Mouse (Mus musculus) adrenal gland, postnatal 25 days (tissue): Measurements from ENCODE around the gene Nadk. TPM values are rescaled to one million over a fixed set of nuclear protein-coding genes. Genes with fewer than 3 reads are reported as not detected.
"Not testable (repeated sequence)": the region's sequence is repeated elsewhere in the genome, so short reads cannot be mapped to it uniquely, and the experiment has no call there.

Source experiments
- DNase-seq: peaks from one replicate; pipeline ENCODE4 v3.0.0; 2021; ENCODE audit warnings: mixed read lengths
- total RNA-seq: library from RNA; stranded (reverse); gene quantifications from 2 replicates; pipeline ENCODE4 v1.2.3, GENCODE M21; 2021

The Nadk gene
- total RNA-seq, 1 experiment from 2014 or later = 306 TPM

DNA sequence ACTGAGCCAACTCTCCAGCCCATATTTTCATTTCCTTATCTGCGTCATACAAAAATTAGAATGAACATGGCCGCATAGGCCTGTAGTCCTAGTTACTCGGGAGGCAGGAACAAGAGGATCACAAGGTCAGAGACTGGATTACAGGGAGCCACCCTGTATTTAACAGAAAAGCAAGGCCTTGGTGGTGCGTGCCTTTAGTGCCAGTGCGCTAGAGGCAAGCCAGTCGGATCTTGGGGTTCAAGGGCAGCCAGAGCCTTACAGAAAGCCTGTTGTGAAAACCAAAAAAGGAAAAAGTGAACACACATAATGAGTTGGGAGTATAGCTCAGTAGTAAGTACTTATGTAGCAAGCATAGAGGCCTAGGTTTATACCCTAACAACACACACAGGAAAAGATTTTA lies 7.6 kb downstream of the Nadk start:
- no peak for DNase-seq

DNA sequence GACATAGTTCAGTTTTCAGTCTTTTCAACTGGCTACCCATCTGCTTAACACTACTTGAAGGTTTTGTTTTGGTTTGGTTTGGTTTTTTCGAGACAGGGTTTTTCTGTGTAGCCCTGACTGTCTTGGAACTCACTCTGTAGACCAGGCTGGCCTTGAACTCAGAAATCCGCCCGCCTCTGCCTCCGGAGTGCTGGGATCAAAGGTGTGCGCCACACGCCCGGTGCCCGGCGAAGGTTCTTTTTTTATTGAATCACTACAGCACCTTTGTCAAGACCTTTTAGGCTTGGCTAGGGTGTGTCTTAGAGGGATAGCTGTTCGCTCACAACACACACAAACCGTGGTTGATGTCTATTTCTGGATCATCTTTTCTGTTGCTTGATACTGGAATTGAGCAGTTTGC lies 8.1 kb downstream of the Nadk start:
- DNase-seq = not testable (repeated sequence)

DNA sequence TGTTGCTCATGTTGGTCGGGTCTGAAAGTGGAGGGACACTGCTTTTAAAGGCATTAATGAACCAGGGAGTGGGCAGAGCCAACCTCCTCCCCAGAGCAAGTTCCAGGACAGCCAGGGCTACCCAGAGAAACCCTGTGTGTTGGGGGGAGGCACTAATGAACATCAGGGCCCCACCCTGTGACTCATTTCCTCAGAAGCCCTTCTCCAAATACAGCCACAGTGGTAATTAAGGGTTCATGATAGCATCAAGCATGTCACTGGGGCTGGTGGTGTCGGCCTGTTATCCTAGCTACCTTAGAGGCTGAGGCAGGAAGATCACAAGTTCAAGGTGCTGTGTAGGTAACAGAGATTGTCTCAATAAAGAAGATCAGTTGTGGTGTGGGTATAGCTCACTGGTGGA lies 9.3 kb downstream of the Nadk start:
- DNase-seq = no peak

DNA sequence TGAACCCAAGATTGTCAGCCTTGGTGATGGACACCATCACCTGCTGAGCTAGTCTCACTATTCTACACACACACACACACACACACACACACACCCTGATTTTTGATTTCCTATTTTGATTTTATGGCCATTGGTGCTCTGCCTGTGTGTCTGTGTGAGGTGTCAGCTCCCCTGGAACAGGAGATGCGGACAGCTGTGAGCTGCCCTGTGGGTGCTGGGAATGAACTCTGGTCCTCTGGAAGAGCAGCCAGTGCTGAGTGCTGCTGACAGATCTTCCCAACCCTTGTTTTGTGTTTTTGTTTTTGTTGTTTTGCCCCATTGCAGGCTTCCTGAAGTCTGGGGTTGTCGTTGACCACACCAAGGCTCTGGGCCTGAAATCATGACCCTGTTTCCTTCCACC lies 11.0 kb downstream of the Nadk start:
- DNase-seq = no peak

DNA sequence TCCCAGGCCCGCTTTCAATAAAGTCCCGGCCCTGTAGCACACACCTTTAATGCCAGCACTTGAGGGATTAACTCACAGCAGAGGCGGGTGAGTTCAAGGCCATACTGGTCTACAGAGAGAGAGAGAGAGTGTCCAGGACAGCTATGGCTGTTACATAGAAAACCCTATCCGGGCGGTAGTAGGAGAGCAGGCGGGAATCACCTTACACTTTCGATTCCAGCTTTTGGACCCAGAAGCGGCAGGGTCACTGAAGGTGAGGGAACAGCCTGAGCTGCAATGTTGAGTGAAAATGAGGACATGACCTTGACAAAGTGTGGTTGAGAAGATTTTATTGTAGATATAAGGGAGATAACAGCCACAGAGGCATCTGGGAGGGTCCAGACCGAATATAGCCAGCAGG lies 11.7 kb downstream of the Nadk start:
- no peak for DNase-seq

DNA sequence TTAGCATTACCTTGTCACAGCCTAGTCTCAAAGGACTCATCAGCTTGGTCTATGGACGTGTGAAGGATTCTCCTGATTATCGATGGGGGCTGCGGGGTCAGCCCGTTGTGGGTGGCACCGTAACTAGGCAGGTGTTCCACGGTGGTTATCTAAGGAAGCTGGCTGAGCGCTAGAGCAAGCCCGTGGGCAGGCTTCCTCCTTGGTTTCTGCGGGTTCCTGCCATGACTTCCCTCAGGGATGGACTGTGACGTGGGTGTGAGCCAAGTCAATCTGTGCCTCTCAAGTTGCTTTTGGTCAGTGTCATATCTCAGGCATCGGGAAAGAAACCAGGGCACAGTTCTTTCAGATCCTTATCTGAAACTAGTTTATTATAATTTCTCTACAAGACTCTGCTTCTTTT lies 12.8 kb downstream of the Nadk start:
- DNase-seq = no peak

DNA sequence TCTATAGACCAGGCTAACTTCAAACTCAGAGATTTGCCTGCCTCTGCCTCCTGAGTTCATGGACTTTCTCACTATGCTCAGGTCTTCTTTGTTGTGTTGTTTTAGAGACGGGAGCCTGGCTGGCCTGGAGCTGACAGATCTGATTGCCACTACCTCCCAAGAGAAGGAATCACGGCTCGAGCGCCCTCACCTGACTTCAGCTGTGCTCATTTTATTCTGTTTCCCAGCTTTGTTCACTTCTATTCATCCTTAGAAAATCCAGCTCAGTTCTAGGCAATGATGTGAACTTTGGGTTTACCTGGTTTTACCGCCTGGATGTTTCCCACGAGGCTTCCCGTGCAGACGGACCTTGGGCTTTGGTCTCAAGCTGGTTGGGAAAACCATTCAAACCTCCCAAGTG lies 13.3 kb downstream of the Nadk start:
- DNase-seq = no peak

DNA sequence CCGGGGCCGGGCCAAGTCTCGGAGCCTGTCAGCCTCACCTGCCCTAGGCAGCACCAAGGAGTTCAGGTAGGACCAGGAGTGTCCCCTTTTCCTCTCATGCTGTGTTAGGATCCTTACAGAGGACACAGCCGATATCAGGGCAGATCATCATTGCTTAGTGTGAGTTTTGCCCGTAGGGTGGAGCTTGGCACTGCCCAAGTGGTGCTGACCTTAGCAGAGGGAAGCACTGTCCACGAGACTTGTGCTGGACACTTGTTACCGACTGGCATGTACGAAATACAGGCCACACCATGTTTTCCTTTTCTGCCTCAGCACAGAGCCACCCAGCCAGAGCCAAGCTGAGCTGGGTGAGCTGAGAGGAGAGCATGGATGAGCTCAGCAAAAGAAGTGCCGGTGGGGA lies 15.0 kb downstream of the Nadk start:
- peak; percentile 50 for DNase-seq

DNA sequence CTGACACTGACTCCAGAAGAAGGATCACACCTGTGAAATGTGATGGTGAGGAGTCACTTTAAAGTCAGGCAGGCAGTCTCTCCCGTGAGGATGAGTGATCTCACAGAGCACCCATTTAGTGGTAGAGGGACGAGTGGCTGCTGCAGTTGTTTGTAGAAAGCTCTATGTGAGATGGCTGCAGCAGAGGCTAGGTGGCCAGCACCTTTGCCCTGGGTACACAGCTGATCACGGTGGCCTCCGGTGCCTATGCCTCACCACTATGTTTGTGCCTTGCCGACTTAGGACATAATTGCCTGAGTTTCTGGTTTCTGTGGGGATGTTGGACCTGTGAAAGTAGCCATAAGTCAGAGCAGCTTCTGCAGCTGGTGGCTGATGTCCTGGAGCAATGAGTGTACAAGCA lies 15.6 kb downstream of the Nadk start:
- DNase-seq = no peak

DNA sequence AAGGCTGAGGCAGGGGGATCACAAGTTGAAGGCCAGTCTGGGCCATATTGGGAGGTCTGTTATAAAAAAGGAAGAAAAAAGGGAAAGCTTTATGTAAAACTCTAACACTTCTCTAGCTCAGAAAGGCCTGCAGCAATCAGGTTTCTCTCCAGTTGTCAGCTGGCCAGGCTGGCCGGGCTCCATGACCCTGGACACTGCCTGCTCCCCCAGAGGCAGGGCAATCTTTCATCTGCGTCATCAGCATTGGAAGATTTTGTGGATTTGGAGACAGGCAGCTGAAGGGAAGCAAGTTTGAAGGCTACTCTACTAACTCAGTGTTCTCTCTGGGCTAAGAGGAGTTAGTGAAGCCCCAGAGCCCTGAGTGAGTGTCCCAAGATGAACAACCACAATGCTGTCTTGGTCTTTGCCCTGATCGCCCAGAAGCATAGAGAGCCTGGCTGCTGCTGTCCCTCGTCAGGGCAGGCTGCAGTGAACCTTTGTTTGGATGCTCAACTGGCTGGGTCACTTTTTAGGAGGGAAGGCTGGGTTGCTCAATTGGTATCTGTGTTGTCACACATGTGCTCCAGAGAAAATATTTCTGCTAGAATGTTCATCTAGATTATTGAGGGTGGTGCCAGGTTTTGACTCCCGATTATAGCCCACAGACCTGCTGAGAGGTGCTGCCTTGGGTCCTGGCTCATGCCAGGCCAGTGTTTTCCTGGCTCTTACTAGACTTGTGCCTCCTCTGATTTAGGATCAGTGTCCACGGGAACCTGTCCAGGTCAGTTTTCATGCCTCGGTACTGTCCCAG lies 16.4 kb downstream of the Nadk start:
- DNase-seq = peak; percentile 92

DNA sequence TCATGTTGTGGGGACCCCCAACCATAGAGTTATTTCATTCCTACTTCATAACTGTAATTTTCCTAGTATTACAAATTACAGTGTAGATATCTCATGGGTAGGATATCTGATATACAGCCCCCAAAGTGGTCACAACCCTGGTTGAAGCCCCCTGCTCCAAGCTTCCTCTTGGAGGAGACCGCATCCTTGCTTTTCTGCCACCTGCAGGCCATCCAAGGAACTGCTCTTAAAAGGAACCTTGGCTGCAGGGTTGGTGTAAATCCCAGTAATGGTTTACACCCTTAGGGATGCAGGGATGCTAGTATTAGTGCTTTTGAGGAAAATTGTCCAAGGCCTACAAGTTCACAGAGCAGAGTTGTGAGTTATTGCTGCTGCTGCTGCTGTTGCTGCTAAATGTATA lies 18.2 kb downstream of the Nadk start:
- peak; percentile 60 for DNase-seq

DNA sequence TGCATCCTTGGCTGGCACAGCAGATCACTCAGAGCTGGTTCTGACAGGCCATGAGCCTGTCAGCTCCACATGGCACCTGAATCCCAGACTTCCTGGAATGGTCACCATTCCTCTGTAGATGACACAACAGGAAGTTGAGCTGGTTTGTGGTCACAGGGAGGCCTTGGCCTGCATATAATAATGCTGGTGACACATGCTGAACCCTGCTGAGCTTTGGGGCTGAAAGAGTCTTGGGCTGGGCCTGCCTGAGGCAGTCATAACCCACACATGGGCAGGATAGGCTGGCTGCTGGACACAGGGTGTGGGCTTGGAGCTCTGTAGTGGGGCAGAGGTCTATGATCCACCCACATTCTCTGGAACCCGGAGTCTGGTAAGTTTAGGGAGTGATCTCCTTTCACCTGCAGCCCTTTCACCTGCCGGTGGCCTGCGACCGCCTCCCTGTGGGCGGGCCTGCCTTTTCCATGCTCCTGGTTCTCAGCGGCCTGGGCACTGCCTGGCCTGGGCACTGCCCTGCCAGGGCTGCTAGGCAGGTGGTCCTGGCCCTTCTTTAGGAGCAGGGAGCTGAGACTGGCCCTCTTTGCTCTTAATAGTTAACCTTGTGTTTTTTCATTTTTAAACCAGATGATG lies 20.2 kb downstream of the Nadk start:
- peak; percentile 65 for DNase-seq

DNA sequence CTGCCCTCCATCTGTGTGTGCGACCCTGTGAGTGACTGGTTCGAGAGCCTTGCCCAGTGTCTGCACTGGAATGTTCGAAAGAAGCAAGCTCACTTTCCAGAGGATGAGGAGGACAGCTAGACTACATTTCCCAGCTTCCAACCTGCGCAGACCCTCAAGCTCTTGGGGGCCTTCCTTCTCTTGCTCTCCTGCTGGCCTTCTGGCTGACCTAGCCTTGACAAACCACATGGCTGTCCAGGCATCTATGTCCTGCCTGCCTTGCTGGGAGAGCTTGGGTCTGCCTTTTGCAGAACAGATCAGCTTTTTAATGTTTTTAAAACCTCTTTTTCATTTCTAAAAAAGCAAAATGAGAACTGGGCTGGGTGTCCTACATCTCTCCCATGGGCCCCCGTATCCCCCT lies 27.2 kb downstream of the Nadk start:
- DNase-seq = no peak

DNA sequence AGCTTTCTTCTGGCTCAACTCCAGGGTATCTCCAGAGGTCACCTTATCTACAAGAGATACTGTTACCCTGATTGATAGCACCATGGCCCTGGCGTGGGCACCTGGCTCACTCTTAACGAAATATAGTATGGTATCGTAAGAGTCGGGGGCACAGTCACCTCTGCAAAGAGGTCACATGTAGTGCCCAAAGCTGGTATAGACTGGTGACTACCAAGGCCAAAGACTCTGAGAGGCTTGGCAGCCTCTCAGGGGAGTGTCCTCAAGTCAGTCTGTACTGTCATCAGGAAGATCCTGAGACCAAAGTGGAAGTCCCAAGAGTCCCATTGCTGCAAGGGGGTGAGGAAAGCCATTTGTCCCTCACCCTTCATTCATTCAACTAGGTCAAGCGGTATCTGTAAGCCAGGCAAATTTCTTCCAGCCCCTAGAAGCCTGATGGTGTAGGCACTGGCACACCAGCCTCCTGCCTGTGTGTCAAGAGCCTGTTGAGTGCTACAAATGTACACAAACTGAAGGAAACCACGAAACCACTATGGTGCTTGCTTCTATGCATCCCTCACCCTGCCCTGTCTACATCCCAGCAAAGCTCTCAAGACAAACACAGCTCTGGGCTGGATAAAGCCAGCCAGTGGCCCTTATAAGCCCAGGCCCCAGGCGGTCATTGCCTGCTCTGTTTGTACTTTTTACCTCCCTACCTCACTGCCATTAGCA lies 29.0 kb downstream of the Nadk start:
- DNase-seq = no peak

DNA sequence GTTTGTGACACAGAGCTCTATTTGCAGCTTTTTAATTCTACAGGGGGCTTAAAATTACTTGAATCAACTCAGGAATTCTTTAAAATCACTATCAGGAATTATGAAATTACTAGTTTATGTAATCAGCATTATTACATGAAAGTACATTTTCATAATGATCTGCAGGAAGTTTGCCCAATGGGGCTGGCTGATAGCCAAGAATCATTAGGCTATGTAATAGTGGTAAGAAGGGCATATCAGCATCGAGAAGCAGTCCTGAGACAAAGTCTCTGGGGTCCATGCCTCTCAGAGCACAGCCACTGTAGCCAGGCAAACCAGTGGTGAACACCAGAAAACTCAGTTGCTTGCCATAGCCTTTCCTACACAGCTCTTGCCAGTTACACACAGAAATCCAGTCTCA lies 31.6 kb downstream of the Nadk start:
- no peak for DNase-seq

DNA sequence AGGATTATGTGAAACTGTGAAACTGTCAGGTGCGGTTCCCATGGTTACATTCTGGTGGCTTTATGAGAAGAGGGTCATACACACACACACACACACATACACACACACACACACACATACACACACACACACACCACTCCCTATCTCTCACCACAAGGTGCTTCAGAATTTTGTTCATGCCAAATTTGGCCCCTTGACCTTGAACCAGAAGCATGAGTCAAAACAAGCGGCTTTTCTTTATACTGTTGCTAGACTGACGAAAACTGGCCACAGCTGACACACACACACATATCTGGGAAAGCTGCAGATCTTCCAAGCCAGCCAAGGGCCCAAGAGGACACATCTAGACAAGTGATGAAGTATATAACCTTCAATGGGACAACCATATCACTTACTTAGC lies 33.6 kb downstream of the Nadk start:
- no peak for DNase-seq

DNA sequence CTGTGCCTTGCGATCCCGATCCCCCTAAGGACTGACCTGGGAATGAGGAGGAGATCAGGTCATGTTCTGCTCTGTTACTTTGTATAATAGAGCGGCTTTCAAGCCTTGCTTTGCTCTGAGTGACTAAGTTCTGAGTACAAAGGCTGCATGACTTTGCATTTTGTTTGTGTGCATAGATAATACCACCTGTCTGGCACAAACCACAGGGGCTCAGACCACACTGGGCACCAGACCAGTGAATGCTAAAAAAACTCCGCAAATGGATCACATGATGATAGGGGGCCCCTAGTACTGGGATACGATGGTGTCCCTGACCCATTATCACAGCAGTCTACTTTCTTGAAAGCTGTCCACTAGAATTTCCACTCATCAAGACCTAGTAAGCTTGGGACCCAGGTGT lies 34.4 kb downstream of the Nadk start:
- DNase-seq = no peak

DNA sequence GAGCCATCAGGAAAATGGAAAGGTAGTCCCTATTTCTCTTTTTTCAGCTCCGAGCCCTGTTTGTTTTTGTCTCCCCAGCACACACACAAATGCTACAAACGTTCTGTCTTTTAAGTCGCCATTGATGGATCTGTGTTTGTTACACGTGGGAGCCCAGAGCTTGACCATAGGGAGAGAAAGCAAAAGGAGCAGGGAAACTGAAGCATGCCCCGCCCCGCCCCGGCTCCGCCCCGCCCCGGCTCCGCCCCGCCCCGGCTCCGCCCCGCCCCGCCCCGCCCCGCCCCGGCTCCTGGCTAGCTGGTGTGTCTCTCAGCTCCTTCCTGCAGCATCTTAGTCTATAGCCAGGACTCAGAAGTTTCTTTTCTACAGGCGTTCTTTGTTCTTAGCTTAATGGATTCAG lies 36.4 kb downstream of the Nadk start:
- no peak for DNase-seq

DNA sequence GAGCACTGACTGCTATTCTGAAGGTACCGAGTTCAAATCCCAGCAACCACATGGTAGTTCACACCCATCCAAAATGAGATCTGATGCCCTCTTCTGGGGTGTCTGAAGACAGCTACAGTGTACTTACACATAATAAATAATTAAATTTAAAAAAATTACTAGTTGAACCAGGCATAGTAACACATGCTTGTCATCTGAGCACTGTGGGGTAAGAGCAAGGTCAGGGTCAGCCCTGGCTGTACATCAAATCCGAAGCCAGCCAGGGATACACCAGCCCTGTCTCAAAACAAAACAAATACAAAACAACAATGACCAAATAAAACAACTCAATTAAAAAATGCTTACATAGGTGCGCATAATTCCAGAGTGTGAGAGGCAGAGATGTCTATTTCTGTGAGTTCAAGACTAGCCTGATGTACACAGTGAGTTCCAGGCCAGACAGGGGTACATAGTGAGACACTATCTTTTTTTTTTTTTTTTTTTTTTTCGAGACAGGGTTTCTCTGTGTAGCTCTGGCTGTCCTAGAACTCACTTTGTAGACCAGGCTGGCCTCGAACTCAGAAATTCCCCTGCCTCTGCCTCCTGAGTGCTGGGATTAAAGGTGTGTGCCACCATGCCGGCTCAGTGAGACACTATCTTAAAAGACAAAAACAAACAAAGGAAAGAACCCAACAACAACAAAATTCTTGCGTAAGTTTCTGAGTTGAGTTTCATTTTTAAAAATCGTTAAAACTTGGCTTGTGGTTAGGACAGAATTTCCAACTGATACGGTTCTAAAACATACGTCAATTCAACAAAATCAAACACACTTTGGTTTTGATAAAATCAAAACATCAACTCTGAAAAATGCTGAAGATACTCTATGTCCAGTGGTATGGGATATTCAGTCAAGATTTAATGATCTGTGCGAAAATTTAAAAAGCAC lies 38.0 kb downstream of the Nadk start:
- DNase-seq = no peak

DNA sequence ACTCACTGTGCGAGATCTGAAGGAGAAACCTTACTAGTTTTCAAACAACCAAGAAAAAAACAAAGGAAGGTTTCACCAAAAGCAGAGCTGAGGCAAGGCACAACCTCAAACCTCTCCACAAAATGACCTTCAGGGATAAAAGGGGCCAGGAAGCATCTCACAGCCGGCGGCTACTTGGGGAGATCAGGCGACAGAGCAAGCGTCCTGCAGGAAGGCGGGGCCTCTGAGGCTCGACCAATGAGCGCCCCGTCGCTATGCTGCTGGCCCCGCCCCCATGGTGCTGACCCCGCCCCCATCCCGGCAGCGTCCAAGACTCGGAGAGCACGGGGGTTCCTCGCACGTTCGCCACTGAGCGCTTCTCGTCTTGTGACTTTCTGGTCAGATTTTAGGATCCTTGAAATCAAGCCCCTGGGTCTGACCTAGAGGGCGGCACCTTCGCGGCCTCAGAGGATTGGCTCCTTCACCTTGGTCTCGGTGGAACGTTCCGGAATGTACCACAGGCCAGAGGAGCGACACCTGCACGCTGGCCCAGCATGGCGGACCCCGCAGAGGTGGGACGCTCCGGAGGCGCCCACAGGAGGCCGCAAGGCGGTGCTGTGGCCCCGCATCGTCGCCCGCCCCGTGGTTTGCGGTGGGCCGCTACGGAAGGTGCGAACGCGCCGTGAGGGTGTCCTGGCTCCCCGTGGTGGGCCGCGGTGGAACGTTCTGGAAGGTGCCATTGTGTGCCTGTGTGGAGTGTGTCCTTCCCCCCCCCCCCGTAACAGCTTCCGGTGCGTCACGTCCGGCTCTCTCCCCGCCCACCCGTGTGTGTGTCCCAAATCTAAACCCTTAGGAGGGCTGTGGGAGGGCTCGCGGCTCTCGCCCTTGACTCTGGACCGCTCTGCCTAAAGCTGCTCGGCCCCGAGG lies 39.2 kb downstream of the Nadk start, which contains the start of gene Slc35e2:
Gene Slc35e2 (plus strand): TSS at position 326 of the 906 bp plus-strand sequence.
- DNase-seq = peak; percentile 96

DNA sequence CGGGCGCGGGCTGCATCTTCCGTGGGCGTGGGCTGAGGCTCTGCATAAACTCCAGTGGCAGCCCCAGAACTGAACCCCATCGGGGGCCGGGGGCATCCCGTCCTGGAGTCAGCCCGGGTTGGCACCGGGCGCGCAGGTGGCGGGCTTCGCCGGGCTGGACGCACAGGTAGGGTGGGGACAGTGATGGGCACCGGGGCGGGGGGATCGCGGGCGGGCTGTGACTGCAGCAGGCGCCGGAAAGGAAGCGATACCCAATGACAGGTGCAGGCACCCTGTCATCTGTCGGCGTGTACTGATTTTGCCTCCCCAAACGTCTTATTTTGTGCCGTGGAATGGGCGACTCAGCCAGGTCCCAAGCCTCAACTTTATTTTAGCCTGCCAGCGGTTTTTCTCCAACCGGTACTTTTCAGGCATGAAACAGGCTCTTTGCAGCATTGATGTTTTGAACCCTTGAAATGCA lies 39.8 kb downstream of the Nadk start:
- DNase-seq = no peak
